Mouse (Mus musculus) forebrain, embryonic 11.5 days (tissue): ENCODE data around the gene Smarcd1. TPM values are rescaled to one million over a fixed set of nuclear protein-coding genes. Genes with fewer than 3 reads are reported as not detected.

Experiments used
- ATAC-seq: fragments of 200-750 bp; cut with Nextera tagmentation; replicated peaks from 2 replicates; pipeline ENCODE4 v1.8.0; 2017; ENCODE audit warnings: moderate TSS enrichment; ENCODE audit not compliant: low FRiP score
- DNase-seq: peaks from one replicate; pipeline ENCODE4 v3.0.0-alpha.2; 2017; ENCODE audit warnings: low spot score
- H3K27ac ChIP-seq: fragments of 300-500 bp; sonication (generic); 2 replicates; pipeline ENCODE4 v1.5.1; 2014; ENCODE audit warnings: low read depth, low read length
- H3K27me3 ChIP-seq: fragments of 300-500 bp; sonication (generic); 2 replicates; pipeline ENCODE4 v1.6.1; 2014; ENCODE audit warnings: mild to moderate bottlenecking, low read length, mixed read lengths; ENCODE audit not compliant: control insufficient read depth, insufficient read depth
- H3K36me3 ChIP-seq: fragments of 300-500 bp; sonication (generic); 2 replicates; pipeline ENCODE4 v1.6.1; 2014; ENCODE audit warnings: mild to moderate bottlenecking, low read length, moderate library complexity, mixed read lengths; ENCODE audit not compliant: control insufficient read depth, insufficient read depth
- H3K4me1 ChIP-seq: fragments of 300-500 bp; sonication (generic); replicated peaks from 2 replicates; pipeline ENCODE4 v1.6.1; 2014; ENCODE audit warnings: low read length, mixed read lengths; ENCODE audit not compliant: control insufficient read depth, insufficient read depth
- H3K4me2 ChIP-seq: fragments of 300-500 bp; sonication (generic); 2 replicates; pipeline ENCODE4 v1.6.1; 2014; ENCODE audit warnings: low read depth, mild to moderate bottlenecking, low read length, moderate library complexity, mixed read lengths; ENCODE audit not compliant: severe bottlenecking
- H3K4me3 ChIP-seq: fragments of 300-500 bp; sonication (generic); 2 replicates; pipeline ENCODE4 v1.5.1; 2014; ENCODE audit warnings: low read depth, low read length
- H3K9ac ChIP-seq: fragments of 300-500 bp; sonication (generic); 2 replicates; pipeline ENCODE4 v1.6.1; 2014; ENCODE audit warnings: low read length
- H3K9me3 ChIP-seq: fragments of 300-500 bp; sonication (generic); 2 replicates; pipeline ENCODE4 v1.6.1; 2016; ENCODE audit warnings: low read length, mixed read lengths; ENCODE audit not compliant: control insufficient read depth
- WGBS: fragments of 180-500 bp; shearing (Covaris S2); extraction: QIAGEN DNeasy Blood & Tissue Kit; methylation state at CpG from one replicate; pipeline ENCODE4 v1.1.7; 2014; 5-methylcytosine and 5-hydroxymethylcytosine counted together
- polyA plus RNA-seq: library from polyadenylated mRNA; unstranded; fragments of >200 nt; fragmentation: Nextera tagmentation; extraction: Ambion mirVana; gene quantifications from 2 replicates; pipeline ENCODE4 v1.2.1, GENCODE M21; 2014

Gene Smarcd1
- polyA plus RNA-seq, 1 experiment from 2014 or later: 134 TPM

GRCm38 (mm10) chr15:99677089-99677488, 24.8 kb upstream of the Smarcd1 start:
- Histone ChIP-seq H3K27me3 (peaks cover 2% of the 10 kb centered on the region; the same call in 1 of the 2 replicates), H3K4me3 (no peak overlapping the region), H3K9ac (no peak overlapping the region), H3K36me3 (no peaks in the 10 kb centered on the region), H3K4me2 (no peak overlapping the region), H3K4me1 (no peaks in the 10 kb centered on the region), H3K27ac (0 out of 2 replicates have a peak overlapping the region, but pooled peaks have one; percentile 25), H3K9me3 (no peaks in the 10 kb centered on the region)
- ATAC-seq (peak; percentile 44), DNase-seq (no peak)
- WGBS: 26% methylated on average over 8 of the region's 8 CpGs

GRCm38 (mm10) chr15:99678063-99678800, 23.7 kb upstream of the Smarcd1 start:
- Histone ChIP-seq H3K4me1 (no peaks in the 10 kb centered on the region), H3K36me3 (no peaks in the 10 kb centered on the region), H3K4me2 (no peak overlapping the region), H3K27me3 (no peaks in the 10 kb centered on the region), H3K27ac (no peak overlapping the region), H3K9me3 (no peaks in the 10 kb centered on the region), H3K4me3 (no peak overlapping the region), H3K9ac (no peak overlapping the region)
- ATAC-seq (no peak), DNase-seq (peak; percentile 73)
- 13% methylated on average over 13 of the region's 13 CpGs for WGBS

- Histone ChIP-seq H3K27ac (no peak overlapping the region), H3K4me1 (no peaks in the 10 kb centered on the region), H3K9me3 (no peaks in the 10 kb centered on the region), H3K27me3 (no peaks in the 10 kb centered on the region), H3K4me3 (no peak overlapping the region), H3K4me2 (no peak overlapping the region), H3K9ac (no peak overlapping the region), H3K36me3 (no peaks in the 10 kb centered on the region)
- DNase-seq: no peak
- no peak for ATAC-seq
- 70% methylated on average over 7 of the region's 7 CpGs for WGBS
Measured at GRCm38 (mm10) chr15:99679008-99679407, 22.9 kb upstream of the Smarcd1 start.

- H3K9ac ChIP-seq: no peak overlapping the region
- WGBS: 92% methylated on average over 7 of the region's 7 CpGs
Measured at GRCm38 (mm10) chr15:99682880-99683279, 19.0 kb upstream of the Smarcd1 start.

GRCm38 (mm10) chr15:99684156-99684555, 17.8 kb upstream of the Smarcd1 start:
- Histone ChIP-seq H3K4me3 (no peak overlapping the region), H3K36me3 (no peaks in the 10 kb centered on the region), H3K4me2 (no peak overlapping the region), H3K9me3 (no peaks in the 10 kb centered on the region), H3K9ac (no peak overlapping the region), H3K27ac (no peak overlapping the region), H3K27me3 (no peaks in the 10 kb centered on the region), H3K4me1 (no peaks in the 10 kb centered on the region)
- WGBS: 88% methylated on average over 5 of the region's 5 CpGs
- ATAC-seq: no peak
- DNase-seq: no peak

More at GRCm38 (mm10) chr15:99682880-99683279, 19.0 kb upstream of the Smarcd1 start:
- Histone ChIP-seq H3K27ac (no peak overlapping the region), H3K36me3 (no peaks in the 10 kb centered on the region), H3K4me3 (no peak overlapping the region), H3K4me2 (no peak overlapping the region), H3K9me3 (no peaks in the 10 kb centered on the region), H3K4me1 (no peaks in the 10 kb centered on the region), H3K27me3 (no peaks in the 10 kb centered on the region)
- ATAC-seq: no peak
- no peak for DNase-seq

GRCm38 (mm10) chr15:99688712-99689111, 13.2 kb upstream of the Smarcd1 start:
- H3K27ac ChIP-seq: no peak overlapping the region
- H3K36me3 ChIP-seq: no peaks in the 10 kb centered on the region
- no peaks in the 10 kb centered on the region for H3K9me3 ChIP-seq
- DNase-seq (peak; percentile 80), ATAC-seq (peak; percentile 44; the same call in 1 of the 2 replicates)
- no peak overlapping the region for H3K4me3 ChIP-seq
- no peaks in the 10 kb centered on the region for H3K27me3 ChIP-seq
- WGBS: 8% methylated on average over 4 of the region's 4 CpGs
- H3K4me2 ChIP-seq: no peak overlapping the region
- H3K4me1 ChIP-seq: peaks cover 2% of the 10 kb centered on the region; the same call in 1 of the 2 replicates
- H3K9ac ChIP-seq: no peak overlapping the region

- ATAC-seq (no peak), DNase-seq (no peak)
- H3K4me2 ChIP-seq: no peak overlapping the region
- H3K4me3 ChIP-seq: no peak overlapping the region
- H3K36me3 ChIP-seq: no peaks in the 10 kb centered on the region
- H3K9ac ChIP-seq: no peak overlapping the region
- H3K4me1 ChIP-seq: peaks cover 2% of the 10 kb centered on the region; the same call in 1 of the 2 replicates
- H3K27me3 ChIP-seq: no peaks in the 10 kb centered on the region
- WGBS: 18% methylated on average over 4 of the region's 4 CpGs
- H3K27ac ChIP-seq: no peak overlapping the region
- H3K9me3 ChIP-seq: no peaks in the 10 kb centered on the region
Measured at GRCm38 (mm10) chr15:99690924-99691323, 11.0 kb upstream of the Smarcd1 start.

GRCm38 (mm10) chr15:99691976-99692375, 10.0 kb upstream of the Smarcd1 start:
- peaks cover 2% of the 10 kb centered on the region; the same call in 1 of the 2 replicates for H3K4me1 ChIP-seq
- no peaks in the 10 kb centered on the region for H3K36me3 ChIP-seq
- H3K4me3 ChIP-seq: no peak overlapping the region
- DNase-seq (no peak), ATAC-seq (no peak)
- H3K27ac ChIP-seq: no peak overlapping the region
- no peak overlapping the region for H3K9ac ChIP-seq
- 66% methylated on average over 9 of the region's 9 CpGs for WGBS
- no peaks in the 10 kb centered on the region for H3K27me3 ChIP-seq
- H3K4me2 ChIP-seq: no peak overlapping the region
- H3K9me3 ChIP-seq: no peaks in the 10 kb centered on the region

GRCm38 (mm10) chr15:99697309-99697708, 4.6 kb upstream of the Smarcd1 start:
- WGBS: 46% methylated on average over 2 of the region's 2 CpGs
- no peaks in the 10 kb centered on the region; the same call in 1 of the 2 replicates for H3K27me3 ChIP-seq
- no peak for DNase-seq
- no peaks in the 10 kb centered on the region for H3K9me3 ChIP-seq
- no peak overlapping the region for H3K4me2 ChIP-seq
- H3K4me3 ChIP-seq: no peak overlapping the region
- no peak overlapping the region for H3K9ac ChIP-seq
- no peaks in the 10 kb centered on the region; the same call in 1 of the 2 replicates for H3K4me1 ChIP-seq
- H3K36me3 ChIP-seq: no peaks in the 10 kb centered on the region
- ATAC-seq: no peak
- H3K27ac ChIP-seq: no peak overlapping the region
